Mouse (Mus musculus) left cerebral cortex, adult 9 months (tissue): Measurements from ENCODE around the gene Sin3a.

Source experiments
- DNase-seq, 2 experiments: peaks; one replicate each; pipeline ENCODE4 v3.0.0; 2022; ENCODE audit warnings: low spot score in 2 of 2

Gene Sin3a

GRCm38 (mm10) chr9:57071801-57072351 is at the start of gene Sin3a:
Gene Sin3a (plus strand): TSS chr9:57072040.
- DNase-seq, result peak; percentile 39 to 69

DNA sequence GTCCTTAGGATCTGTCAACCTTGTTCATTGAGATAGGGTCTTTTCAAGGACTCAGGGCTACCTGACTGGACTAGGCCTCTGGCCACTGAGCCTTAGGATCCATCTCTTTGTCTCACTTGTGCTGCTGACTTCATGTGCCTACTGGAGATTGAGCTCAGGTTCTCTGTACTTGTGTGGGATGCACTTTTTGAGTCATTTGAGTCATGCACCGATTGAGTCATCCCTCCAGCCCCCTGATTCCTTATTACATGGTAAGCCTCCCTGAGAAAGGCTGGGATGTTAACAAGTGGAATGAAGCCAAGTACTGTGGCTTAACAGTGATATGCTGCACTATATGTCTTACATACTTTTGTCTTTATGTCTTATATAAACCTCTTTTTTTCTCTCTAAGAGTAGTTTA is 40.1 kb upstream of the Sin3a start:
- DNase-seq, result peak; percentile 44 to 53

DNA sequence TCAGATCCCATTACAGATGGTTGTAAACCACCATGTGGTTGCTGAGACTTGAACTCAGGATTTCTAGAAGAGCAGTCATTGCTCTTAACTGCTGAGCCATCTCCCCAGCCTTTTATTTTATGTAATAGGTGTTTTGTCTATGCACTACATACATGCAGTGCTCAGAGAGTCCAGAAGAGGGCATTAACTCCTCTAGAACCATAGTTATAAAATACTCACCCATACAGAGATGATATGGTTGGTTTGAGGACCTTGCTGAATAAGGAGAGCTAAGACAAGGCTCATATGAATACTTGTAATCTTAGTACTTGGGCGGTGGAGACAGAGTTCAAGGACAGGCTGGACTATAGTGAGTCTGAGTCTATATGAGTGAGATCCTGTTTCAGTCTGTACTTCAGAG is 15.6 kb upstream of the Sin3a start:
- peak in 1 of 2 experiments; percentile 78 for DNase-seq

GRCm38 (mm10) chr9:57064164-57064563 is 7.7 kb upstream of the Sin3a start:
- no peak for DNase-seq

- DNase-seq, result no peak
Measured at GRCm38 (mm10) chr9:57068266-57068665, 3.6 kb upstream of the Sin3a start.

DNA sequence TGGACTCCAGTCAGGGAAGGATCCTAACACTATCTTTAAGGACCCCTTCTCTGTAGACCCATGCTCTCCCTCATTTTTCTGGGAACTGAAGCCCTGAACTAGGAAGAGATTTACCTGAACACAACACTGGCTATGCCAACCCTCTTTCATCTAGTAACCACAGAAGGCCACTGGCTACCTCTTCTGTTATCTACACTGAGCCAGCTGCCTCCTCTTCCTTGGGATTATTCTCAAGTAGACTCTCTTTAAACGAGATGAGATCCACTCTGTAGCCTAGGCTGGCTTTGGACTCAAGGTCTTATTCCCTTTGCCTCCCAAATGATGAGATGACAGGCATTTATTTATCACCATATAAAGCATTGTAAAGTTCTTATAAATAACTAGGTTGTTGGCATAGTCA is 1.6 kb upstream of the Sin3a start:
- no peak for DNase-seq

DNA sequence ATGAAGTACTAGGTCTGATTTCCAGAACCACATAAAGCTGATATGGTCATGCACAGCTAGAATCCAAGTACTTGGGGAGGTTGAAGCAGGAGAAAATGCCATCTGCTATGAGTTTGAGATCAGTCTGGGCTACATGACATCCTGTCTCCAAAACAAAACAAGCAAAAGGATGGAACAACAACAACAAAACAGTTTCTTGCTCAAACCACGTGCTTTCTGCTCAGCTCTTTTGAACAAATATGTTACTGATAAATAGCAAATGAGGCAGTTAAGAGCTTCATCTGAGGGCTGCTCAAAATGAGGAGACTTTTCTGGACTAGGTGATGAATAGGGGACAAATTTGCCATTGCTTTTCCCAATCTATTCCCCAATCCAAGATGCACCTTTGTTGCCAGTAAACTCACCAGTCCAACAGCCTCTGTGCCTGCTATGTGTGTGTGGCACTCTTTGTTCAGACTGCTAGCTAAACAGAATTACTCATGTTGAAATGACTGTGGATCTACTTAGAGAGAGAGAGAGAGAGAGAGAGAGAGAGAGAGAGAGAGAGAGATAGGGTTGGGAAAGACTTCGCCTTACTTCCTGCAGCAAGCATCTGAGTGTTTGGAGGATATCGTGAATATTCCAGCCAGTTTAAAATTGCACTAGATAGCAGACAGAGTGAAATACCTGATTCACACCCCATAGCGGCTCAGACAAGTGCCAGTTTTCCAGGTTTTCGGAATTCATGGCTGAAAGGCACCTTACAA is 867 bp upstream of the Sin3a start:
- no peak for DNase-seq

DNA sequence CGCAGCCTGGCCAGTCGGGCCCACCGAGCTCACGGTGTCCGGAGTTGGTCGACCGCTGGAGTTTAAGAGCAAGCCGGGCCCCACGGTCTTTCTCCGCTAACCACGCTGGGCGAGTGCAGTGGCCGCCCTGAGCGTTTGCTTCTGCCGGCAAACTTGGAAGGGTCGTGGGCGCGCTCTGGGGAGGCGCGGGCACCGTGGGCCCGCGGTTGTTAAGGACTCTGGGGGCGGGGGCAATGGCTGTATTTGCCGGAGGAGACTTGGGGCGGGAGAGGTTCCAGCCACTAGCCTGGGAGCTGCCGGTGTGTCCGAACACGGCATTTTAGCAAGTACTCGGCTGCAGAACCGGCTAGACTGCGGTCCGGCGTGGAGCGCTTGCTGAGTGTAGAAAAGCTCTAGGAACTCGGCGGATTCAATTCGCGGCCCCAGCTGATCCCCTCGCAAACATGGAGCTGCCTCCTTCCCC is 717 bp downstream of the Sin3a start:
- no peak for DNase-seq

DNA sequence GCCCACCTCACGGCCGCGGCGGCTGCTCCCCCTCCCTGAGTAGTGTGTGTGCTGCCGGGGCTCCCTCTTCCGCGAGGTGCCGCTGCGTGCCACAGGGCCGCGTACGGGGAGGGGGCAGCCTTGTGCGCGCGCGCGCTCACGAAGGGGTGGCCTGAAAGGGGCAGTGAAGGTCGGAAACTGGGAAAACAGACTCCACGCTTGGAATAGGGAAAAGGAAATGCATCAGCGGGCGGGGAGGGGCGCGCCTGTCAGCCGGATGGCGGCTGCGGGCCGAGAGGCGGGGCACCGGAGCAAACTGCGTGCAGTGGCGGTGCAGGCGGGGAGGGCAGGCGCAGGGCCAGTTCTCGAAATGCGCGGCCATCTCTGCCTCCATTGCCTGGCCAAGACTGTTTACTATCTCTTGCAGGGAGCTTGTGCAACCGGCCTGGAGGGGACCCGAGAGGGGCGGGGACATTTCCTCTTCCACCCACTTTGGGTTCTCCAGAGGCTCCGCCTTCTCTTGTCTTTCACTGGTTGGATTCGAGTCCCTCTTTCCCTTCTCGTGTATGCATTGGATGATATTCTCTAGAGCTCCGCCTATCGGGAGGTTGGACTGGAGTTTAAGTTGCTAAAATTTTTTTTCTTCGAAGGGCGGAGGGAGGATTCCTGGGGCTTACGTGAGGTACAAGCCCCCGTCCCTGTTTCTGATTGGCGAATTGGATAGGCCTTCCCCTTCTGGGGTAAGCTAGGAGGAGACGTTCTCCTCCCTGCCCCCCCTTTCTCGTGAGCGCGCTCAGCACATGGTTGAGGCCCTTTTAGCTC is 1.3 kb downstream of the Sin3a start:
- peak; percentile 99 for DNase-seq

DNA sequence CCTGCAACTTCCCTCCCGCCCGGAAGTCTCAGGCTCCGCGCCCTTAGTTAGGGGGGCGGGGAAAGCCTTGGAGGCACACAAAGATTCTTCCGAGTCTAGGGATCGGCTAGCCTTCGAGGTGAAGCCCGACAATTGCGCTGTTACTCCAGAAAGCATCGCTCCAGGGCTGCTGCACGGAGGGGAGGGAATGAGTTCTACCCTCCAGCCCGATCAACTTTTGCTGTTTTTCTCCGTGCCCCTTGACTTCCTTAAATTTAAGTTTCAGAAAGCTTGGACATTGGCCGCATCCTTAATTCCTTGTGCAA is 1.9 kb downstream of the Sin3a start:
- no peak for DNase-seq

GRCm38 (mm10) chr9:57074171-57074821 is 2.5 kb downstream of the Sin3a start:
- DNase-seq, result peak in 1 of 2 experiments; percentile 21

DNA sequence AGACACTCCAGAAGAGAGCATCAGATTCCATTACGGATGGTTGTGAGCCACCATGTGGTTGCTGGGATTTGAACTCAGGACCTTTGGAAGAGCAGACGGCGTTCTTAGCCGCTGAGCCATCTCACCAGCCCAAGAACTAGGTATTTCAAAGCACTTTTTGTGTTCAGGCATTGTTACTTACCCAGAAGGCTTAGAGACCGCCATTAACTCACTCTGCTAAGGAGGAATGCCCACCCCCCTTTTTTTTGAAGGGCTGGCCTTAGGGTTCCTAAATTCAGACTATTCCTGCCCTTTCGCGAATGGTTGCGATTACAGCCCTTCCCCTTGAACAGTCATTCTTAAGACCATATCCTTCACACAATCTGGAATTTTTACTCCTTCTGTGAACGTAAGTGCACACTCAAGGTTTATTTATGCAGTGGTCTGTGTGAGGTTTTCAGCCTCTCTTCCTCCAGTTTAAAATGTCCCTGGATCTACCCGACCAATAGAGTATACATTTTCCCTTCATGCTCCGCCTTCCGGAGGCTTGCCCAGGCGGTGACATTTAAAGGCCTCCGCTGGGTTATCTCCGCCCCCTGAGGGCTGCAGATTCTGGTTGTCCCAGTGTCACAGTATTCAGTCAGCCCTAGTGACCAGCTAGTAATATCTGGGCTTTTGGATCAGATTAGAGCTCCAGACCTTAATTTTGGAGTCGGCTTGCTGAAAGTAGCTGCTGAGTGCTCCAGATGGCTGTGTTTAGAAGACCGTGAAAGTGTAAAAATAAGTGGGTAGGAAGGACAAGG is 3.2 kb downstream of the Sin3a start:
- peak in 1 of 2 experiments; percentile 67 for DNase-seq

DNA sequence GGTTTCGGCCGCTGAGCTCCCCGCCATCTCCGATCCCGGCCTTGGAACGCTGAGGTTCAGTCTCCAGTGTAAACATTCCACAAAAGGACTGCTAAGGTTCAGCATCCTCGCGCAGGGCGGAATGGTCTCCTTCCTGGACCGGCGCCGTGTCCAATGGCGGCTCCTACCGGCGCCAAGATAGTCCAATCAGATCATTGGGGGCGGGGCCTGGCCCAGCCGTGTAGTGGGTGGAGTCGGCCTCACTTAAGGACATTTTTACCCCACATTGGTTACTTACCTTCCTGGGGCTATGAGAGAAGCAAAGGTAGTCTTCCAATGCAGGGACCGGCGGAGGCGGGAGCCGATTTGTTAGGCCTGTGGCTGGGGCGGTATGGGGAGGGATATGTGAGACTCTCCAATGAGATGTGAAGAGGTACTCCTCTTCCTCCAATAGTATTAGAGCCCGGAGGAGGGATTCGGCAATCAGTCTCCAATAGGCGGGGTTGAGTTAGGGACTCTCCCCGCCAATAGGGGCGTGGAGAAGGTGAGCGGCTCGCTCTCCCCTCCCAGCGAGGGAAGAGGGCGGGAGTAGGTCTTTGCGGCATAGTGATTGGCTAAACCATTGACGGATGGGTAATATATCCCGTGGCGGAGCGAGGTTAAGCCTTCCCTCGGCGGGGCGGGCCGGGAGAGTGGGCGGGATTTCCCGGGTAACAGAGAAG is 4.0 kb downstream of the Sin3a start:
- DNase-seq, result peak; percentile 99 to 100

GRCm38 (mm10) chr9:57076701-57077660 is 5.1 kb downstream of the Sin3a start:
- peak; percentile 80 to 86 for DNase-seq

GRCm38 (mm10) chr9:57082236-57082635 is 10.4 kb downstream of the Sin3a start:
- DNase-seq, result no peak

DNA sequence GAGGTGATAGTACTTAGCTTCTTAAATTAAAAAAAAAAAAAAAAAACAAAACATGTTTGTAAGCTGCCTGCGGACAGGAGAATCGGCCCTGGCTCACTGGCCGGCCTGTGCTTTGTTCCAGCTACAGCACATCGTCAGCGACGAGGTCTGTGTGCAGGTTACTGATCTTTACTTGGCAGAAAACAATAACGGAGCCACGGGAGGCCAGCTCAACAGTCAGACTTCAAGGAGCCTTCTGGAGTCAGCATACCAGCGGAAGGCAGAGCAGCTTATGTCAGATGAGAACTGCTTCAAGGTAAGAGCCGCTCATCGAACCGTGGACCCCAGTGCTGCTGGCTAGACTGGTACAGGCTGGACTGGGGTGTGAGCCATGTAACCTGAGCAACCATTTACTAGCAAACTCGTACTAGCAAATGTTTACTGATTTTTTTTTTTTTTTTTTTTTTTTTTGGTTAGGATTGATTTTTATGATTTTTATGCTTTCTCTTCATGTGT is 45.5 kb downstream of the Sin3a start:
- DNase-seq, result no peak

DNA sequence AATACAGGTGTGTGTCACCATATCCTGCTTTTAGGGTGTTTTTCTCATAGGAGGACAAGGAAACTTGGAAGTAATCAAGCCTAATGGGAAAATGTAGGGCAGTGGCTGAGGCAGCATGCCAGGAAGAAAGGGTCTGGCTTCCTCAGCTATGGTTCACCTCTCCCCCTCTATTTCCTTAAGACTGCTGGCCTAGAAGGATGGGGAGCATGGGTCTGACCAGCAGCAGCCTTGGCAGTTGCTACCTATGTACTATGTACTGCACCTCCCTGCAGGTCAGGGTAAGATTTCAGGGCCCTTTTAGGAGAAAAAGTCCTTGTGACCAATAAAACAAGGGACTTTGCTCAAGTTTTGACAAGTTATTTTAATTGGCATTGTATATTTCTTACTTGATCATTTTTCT is 57.8 kb downstream of the Sin3a start:
- no peak for DNase-seq

DNA sequence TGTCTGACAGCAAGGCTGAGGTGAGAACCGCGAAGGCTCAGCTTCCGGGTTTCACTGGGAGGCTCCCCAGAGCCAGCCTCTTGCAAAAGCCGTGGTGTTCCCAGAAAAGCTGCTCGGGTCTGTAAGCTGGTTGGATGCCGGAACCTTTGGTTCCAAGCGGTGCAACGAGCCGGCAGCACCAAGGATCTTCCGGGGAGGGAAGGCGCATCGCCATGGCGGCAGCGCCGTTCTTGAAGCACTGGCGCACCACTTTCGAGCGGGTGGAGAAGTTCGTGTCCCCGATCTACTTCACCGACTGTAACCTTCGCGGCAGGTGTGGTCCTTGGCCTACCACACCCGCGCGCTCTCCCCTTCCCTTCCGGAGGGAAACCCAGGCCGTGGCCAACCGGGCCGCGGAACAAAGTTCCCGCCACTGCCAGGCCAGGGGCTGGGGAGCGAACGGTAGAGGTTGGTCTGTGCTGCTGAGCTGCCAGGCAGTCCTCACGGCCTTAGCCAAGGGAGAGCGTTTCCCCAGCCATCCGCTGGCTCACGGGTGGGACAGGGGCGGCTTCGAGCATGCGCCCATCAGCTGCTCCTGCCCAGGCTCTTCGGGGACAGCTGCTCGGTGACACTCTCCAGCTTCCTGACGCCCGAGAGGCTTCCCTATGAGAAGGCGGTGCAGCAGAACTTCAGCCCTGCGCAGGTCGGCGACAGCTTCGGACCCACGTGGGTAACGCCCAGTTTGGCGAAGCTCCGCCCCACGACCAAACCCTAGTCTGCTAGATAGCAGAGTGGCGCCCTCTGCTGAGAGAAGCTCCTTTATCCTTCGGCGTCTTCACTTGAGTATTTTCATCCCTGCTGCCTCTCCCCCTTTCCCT is 59.0 kb downstream of the Sin3a start, which contains the start of gene Man2c1:
Man2c1 (plus strand) TSS at position 114 of the 857 bp plus-strand sequence.
- peak; percentile 88 to 95 for DNase-seq
